Mouse (Mus musculus) gastrocnemius, postnatal 10 days (tissue): Measurements from ENCODE around the gene Hint2. TPM values are rescaled to one million over a fixed set of nuclear protein-coding genes. Genes with fewer than 3 reads are reported as not detected.

Experiments used
- DNase-seq: peaks from one replicate; pipeline ENCODE4 v3.0.0; 2021; ENCODE audit warnings: mixed read lengths
- total RNA-seq, 2 experiments: library from RNA; stranded (reverse); gene quantifications; 2 replicates each; pipeline ENCODE4 v1.2.3; 2021

The Hint2 gene
- total RNA-seq, 2 experiments from 2014 or later, result 51.3 to 57.6 TPM

GRCm38 (mm10) chr4:43655656-43656338, 469 bp downstream of the Hint2 start:
- DNase-seq, result no peak

DNA sequence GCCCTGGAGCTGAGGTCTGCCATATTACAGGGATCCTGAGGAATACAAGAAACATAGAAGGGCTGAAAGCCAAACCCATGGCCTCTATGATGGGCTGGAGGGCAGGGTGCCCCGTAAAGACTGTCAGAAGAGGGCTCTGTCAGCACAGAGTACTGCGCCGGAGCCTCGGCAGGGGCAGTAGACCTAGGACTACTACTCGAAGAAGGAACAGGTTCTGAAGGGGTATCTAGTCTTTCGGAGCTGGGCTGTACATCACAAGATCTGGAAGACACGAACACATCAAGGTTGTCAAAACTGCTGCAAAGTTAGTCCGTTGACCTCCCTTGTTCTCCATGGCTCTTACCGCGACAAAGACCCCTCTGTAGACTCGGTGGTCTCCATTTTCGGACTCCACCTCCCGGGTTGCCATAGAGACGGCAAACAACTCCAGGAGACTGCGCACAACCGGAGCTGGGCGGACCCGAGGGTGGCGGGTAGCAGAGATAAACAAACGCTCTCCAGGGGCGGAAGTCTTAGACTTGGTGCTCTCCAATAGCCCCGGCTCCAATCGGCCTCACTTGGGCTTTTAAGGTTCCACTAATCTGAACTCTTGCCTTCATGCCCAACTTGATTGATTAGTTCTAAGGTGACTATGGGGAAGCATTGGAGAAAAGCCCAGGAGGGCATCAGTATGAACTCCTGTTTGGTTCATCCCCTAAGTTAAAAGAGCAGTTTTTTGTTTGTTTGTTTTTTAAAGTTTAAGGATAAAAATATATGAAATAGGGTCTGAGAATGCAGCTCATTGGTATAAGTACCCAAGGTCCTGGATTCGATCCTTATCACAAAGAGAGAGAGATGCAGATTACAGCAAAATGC, 2.9 kb downstream of the Hint2 start, which contains the start of gene Spag8:
Gene Spag8 (minus strand): TSS at position 434 of the 855 bp plus-strand sequence.
- DNase-seq, result no peak

DNA sequence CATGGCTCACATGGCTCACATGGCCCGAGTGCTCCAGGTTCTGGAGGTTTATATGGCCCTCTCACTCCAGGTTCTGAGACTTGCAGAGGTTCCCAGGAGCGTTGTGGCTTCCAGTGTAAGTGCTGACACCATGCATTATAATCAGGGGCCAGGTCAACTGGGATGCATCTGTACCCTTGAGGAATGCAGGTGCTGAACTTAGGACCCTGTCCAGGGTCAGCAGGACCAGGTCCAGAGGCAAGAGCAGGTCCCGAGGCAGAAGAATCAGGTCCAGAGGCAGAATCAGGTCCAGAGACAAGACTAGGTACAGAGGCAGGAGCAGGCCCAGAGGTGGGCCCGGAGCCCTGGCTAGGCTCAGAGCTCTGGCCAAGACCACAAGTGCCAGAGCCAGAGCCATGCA, 3.5 kb downstream of the Hint2 start:
- no peak for DNase-seq

GRCm38 (mm10) chr4:43649783-43650182, 6.5 kb downstream of the Hint2 start:
- no peak for DNase-seq

GRCm38 (mm10) chr4:43640491-43640890, 15.8 kb downstream of the Hint2 start:
- no peak for DNase-seq

DNA sequence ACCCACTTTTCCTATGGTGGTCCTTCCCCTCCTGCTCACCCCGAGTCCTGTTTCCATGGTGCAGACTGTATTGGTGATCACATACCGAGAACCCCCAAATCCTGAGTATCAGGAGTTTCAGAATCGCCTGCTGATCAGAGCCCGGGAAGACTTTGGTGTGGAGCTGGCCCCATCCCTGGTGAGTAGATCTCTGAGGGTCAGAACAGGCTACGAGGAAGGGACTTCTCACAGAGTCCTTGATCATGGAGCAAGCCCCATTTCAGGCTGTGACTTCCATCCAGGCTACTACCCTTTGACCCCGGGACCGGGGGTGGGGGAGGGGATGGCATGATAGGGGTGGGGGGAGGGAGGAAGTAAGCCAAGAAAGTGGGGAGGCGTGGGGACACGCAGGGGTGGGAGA, 16.2 kb downstream of the Hint2 start:
- DNase-seq, result no peak

DNA sequence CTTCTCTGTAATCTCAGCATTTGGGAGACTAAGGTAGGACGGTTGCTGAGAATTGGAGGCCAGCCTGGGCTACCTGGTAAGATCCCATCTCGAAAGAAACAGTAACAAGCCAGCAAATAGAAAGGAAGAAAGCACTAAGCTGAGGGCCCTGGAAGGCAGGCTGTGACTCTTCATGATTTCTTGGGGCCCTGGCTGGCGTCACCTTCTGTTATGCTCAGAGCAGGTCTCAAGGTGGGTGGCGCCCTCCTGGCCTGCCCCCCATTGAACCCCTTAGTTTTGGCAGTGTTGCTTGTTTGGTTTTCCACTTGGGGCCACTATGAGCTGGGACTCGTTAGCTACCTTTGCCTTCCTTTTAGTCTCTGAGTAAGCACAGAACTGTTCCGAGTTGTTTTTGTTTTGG, 19.5 kb downstream of the Hint2 start:
- DNase-seq, result no peak

DNA sequence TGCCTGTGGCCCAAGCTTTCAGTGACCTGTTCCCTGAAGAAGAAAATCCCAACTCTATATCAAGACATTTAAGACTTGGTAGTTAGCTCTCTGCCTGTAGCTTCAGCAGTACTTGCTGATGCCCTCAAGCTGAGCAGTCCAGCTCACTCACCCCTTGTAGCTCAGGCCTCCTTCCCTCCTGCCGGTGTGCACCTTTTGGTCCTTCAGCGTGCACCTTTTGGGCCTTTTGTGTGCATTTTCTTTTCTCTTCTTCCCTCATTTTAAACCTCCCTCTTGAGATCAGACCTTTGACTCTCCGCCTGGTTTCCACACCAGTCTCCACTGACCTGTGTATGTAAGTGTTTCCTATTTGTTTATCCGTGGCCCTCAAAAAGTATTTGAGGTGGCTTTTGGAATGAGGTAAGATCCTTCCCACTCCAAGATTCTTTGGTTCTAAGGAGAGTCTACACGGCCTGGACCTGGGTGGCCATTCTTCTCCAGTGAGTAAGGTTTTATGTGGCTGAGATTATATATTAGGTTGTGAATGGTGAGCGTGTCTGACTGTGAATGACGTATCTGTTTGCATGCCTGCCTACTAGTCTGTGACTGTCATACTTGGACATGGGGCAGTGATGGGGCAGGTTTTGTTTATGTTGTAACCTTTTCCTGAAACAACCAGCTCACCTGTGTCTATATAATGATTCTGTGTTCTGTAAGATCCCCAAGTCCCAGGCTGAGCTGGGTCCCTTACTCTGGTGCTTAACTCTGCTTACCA, 21.5 kb downstream of the Hint2 start:
- DNase-seq, result no peak

- DNase-seq, result no peak
Measured at GRCm38 (mm10) chr4:43633736-43634135, 22.5 kb downstream of the Hint2 start.

- DNase-seq, result no peak
Measured at GRCm38 (mm10) chr4:43633296-43633695, 23.0 kb downstream of the Hint2 start.

DNA sequence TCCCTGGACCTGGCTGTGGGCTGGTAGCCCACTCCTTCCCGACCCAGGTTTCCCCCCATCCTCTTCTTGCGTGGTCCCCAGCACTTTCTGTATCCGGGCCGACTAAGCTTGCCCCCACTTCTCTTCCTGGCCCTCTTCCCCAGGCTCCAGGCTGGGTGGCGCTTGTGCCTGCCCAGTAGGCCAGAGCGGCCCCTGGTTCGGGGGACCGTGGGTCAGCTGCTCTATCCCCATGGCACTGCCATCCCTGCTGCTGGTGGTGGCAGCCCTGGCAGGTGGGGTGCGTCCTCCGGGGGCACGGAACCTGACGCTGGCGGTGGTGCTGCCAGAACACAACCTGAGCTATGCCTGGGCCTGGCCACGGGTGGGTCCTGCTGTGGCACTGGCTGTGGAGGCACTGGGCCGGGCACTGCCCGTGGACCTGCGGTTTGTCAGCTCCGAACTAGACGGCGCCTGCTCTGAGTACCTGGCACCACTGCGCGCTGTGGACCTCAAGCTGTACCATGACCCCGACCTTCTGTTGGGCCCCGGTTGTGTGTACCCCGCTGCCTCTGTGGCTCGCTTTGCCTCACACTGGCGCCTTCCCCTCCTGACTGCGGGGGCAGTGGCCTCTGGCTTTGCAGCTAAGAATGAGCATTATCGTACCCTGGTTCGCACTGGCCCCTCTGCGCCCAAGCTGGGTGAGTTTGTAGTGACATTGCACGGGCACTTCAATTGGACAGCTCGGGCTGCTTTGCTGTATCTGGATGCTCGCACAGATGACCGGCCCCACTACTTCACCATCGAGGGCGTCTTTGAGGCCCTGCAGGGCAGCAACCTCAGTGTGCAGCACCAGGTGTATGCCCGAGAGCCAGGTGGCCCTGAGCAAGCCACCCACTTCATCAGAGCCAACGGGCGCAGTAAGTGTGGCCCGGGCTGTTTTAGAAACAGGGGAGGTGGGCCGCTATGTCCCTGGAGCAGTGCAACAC, 24.0 kb downstream of the Hint2 start:
- DNase-seq, result peak; percentile 37

GRCm38 (mm10) chr4:43631046-43631955, 25.0 kb downstream of the Hint2 start, which contains the start of gene Npr2:
TSS of gene Npr2 (plus strand) at chr4:43631935.
- peak; percentile 60 for DNase-seq

DNA sequence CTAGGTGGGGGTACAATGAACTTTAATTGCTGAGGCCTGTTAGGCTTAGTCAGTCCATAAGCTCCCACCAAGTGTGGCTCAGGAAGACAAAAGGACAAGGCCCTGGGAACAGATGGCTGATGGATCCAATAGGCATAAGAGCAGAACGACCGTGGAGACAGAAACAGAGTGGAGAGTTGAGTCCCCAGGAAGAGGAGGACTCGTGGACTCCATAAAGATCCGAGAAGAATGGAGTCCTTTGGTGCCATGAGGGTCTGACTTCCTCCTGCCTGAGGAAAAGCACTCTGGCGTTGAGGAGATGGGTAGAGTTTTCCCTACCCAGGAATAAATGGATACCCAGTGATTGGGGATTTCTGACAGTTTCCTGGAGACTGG, 25.6 kb downstream of the Hint2 start:
- no peak for DNase-seq

DNA sequence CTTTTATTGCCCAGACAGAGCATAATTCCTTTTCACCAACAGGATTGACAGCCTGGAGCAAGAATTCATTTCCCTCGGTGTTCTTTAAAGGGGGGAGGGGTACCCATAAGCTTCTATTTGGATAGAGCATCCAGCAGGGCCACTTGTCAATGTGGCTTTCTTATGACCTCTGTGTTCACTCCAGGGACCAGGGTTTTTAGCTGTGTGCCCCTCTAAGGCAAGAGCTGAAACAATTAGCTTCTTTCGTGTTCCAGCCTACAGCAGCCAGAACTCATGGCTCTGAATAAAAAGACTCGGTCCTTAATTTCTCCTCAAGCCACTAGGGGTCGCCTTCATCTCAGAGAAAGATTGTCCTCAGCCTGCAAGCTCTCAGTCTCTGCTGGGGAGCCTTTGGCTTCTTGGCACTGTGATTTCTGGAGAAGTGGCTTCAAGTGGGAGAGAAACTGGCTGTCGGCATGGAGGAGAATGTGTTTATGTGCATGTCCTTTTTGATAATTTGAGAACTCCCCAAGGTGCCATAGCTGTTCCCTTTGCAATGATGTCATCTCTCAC, 26.2 kb downstream of the Hint2 start:
- peak; percentile 66 for DNase-seq

DNA sequence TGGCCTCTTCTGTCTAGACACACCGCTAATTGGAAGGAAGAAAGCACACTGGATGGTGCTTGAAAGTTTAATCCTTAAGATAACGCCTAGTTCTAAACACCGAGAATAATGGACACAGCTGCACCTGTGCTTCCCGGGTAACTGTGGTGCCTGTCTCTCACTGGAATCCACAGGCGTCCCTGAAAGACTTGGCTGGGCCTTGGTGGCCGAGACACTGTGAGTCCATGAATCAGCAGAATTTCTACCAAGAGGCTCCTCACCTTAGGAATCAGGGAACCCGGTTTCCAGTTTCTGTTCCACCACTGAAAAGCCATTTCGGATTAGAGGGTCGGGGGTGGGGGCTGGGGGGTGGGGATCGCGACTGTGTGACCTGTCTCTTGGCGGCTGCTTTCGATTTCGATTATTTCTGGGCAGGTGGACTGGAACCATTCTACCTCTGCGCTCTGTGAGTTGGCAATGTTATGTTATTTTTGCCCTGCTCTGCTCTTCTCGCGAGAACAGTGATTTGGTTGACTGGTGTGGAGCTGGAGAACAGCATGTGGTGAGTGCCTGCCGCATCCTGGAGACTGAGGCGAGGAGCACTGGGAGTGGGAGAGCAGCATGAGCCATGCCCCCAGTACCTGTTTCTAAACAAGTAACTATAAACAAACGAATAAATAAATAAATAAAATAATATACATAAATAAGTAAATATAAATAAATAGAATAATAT, 27.0 kb downstream of the Hint2 start:
- no peak for DNase-seq

GRCm38 (mm10) chr4:43620146-43620778, 36.0 kb downstream of the Hint2 start:
- no peak for DNase-seq

GRCm38 (mm10) chr4:43613060-43613730, 43.1 kb downstream of the Hint2 start:
- DNase-seq, result no peak

DNA sequence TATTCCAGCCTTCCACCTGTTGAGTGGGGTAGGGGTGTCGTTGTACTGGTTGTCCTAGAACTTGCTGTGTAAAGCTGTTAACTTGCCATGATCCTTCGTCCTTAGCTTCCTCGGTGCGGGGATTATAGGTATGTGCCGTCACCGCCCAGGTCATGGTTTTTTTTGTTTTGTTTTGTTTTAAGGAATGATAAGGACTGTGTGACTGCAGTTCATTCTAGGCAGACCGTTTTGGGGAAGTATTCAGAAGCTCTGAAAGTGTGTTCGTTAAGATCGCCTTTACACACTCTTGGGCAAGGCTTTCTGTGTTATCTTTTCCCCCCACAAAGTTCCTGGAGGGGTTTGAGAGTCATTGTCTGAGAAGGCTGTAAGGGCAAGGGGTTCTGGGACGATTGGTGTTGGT, 43.7 kb downstream of the Hint2 start:
- no peak for DNase-seq
